Mouse (Mus musculus): ENCODE measurements around the gene Hipk2. TPM values are rescaled to one million over a fixed set of nuclear protein-coding genes. Genes with fewer than 3 reads are reported as not detected.

The Hipk2 gene
- polyA plus RNA-seq, 1 experiment from 2014 or later: 12.0 TPM

- H3K9ac ChIP-seq (ENCODE audit: low read depth, low read length): no peak overlapping the region
- H3K27me3 ChIP-seq (replicated peaks; ENCODE audit: control insufficient read depth, insufficient read depth, low read length): no peaks in the 10 kb centered on the region
- H3K9me3 ChIP-seq (ENCODE audit: control insufficient read depth): no peaks in the 10 kb centered on the region
- TF ChIP-seq CTCF (IDR thresholded peaks at IDR 0.05; ENCODE audit: low read depth): no peak
- H3K36me3 ChIP-seq (ENCODE audit: control insufficient read depth, insufficient read depth): no peaks in the 10 kb centered on the region
- WGBS: 73% methylated on average over 3 of the region's 3 CpGs
- 0 out of 2 replicates have a peak, but pooled peaks cover 2% of the 10 kb centered on the region for H3K4me1 ChIP-seq (replicated peaks; ENCODE audit: control insufficient read depth, insufficient read depth, low read length)
- no peak overlapping the region for H3K4me3 ChIP-seq (ENCODE audit: low read depth, low read length)
- H3K27ac ChIP-seq (ENCODE audit: low read depth, low read length): no peak overlapping the region
- no peak overlapping the region for H3K4me2 ChIP-seq (replicated peaks; ENCODE audit: low read depth)
- ATAC-seq: no peak
Measured at GRCm38 (mm10) chr6:38841551-38841950, 34.4 kb downstream of the Hipk2 start.

GRCm38 (mm10) chr6:38840780-38841179 is 35.2 kb downstream of the Hipk2 start:
- no peak overlapping the region for H3K27ac ChIP-seq (ENCODE audit: low read depth, low read length)
- TF ChIP-seq CTCF (IDR thresholded peaks at IDR 0.05; ENCODE audit: low read depth): no peak
- no peak overlapping the region for H3K4me3 ChIP-seq (ENCODE audit: low read depth, low read length)
- no peaks in the 10 kb centered on the region for H3K9me3 ChIP-seq (ENCODE audit: control insufficient read depth)
- no peaks in the 10 kb centered on the region for H3K27me3 ChIP-seq (replicated peaks; ENCODE audit: control insufficient read depth, insufficient read depth, low read length)
- no peak overlapping the region for H3K9ac ChIP-seq (ENCODE audit: low read depth, low read length)
- no peaks in the 10 kb centered on the region for H3K36me3 ChIP-seq (ENCODE audit: control insufficient read depth, insufficient read depth)
- no peaks in the 10 kb centered on the region for H3K4me1 ChIP-seq (replicated peaks; ENCODE audit: control insufficient read depth, insufficient read depth, low read length)
- no peak overlapping the region for H3K4me2 ChIP-seq (replicated peaks; ENCODE audit: low read depth)
- WGBS: 87% methylated on average over 1 of the region's 1 CpGs
- no peak for ATAC-seq

GRCm38 (mm10) chr6:38840380-38840779 is 35.6 kb downstream of the Hipk2 start:
- TF ChIP-seq CTCF (IDR thresholded peaks at IDR 0.05; ENCODE audit: low read depth): no peak
- no peaks in the 10 kb centered on the region for H3K4me1 ChIP-seq (replicated peaks; ENCODE audit: control insufficient read depth, insufficient read depth, low read length)
- no peak overlapping the region for H3K4me2 ChIP-seq (replicated peaks; ENCODE audit: low read depth)
- H3K4me3 ChIP-seq (ENCODE audit: low read depth, low read length): no peak overlapping the region
- no peaks in the 10 kb centered on the region for H3K27me3 ChIP-seq (replicated peaks; ENCODE audit: control insufficient read depth, insufficient read depth, low read length)
- no peaks in the 10 kb centered on the region for H3K36me3 ChIP-seq (ENCODE audit: control insufficient read depth, insufficient read depth)
- 76% methylated on average over 2 of the region's 2 CpGs for WGBS
- H3K27ac ChIP-seq (ENCODE audit: low read depth, low read length): no peak overlapping the region
- no peaks in the 10 kb centered on the region for H3K9me3 ChIP-seq (ENCODE audit: control insufficient read depth)
- no peak overlapping the region for H3K9ac ChIP-seq (ENCODE audit: low read depth, low read length)
- ATAC-seq: no peak

- no peak overlapping the region for H3K9ac ChIP-seq (ENCODE audit: low read depth, low read length)
- no peak overlapping the region for H3K27ac ChIP-seq (ENCODE audit: low read depth, low read length)
- no peaks in the 10 kb centered on the region for H3K4me1 ChIP-seq (replicated peaks; ENCODE audit: control insufficient read depth, insufficient read depth, low read length)
- no peaks in the 10 kb centered on the region for H3K27me3 ChIP-seq (replicated peaks; ENCODE audit: control insufficient read depth, insufficient read depth, low read length)
- TF ChIP-seq CTCF (IDR thresholded peaks at IDR 0.05; ENCODE audit: low read depth): no peak
- 56% methylated on average over 4 of the region's 4 CpGs for WGBS
- ATAC-seq: no peak
- H3K9me3 ChIP-seq (ENCODE audit: control insufficient read depth): no peaks in the 10 kb centered on the region
- H3K4me3 ChIP-seq (ENCODE audit: low read depth, low read length): no peak overlapping the region
- H3K4me2 ChIP-seq (replicated peaks; ENCODE audit: low read depth): no peak overlapping the region
- H3K36me3 ChIP-seq (ENCODE audit: control insufficient read depth, insufficient read depth): no peaks in the 10 kb centered on the region
Measured at GRCm38 (mm10) chr6:38839891-38840290, 36.1 kb downstream of the Hipk2 start.

GRCm38 (mm10) chr6:38838061-38838460 is 37.9 kb downstream of the Hipk2 start:
- H3K4me3 ChIP-seq (ENCODE audit: low read depth, low read length): no peak overlapping the region
- no peaks in the 10 kb centered on the region for H3K36me3 ChIP-seq (ENCODE audit: control insufficient read depth, insufficient read depth)
- H3K4me2 ChIP-seq (replicated peaks; ENCODE audit: low read depth): no peak overlapping the region
- no peak overlapping the region for H3K27ac ChIP-seq (ENCODE audit: low read depth, low read length)
- H3K4me1 ChIP-seq (replicated peaks; ENCODE audit: control insufficient read depth, insufficient read depth, low read length): no peaks in the 10 kb centered on the region
- 78% methylated on average over 4 of the region's 4 CpGs for WGBS
- no peak for TF ChIP-seq CTCF (IDR thresholded peaks at IDR 0.05; ENCODE audit: low read depth)
- ATAC-seq: no peak
- H3K9ac ChIP-seq (ENCODE audit: low read depth, low read length): no peak overlapping the region
- no peaks in the 10 kb centered on the region for H3K9me3 ChIP-seq (ENCODE audit: control insufficient read depth)
- H3K27me3 ChIP-seq (replicated peaks; ENCODE audit: control insufficient read depth, insufficient read depth, low read length): no peaks in the 10 kb centered on the region

- H3K27ac ChIP-seq (ENCODE audit: low read depth, low read length): no peak overlapping the region
- no peak for TF ChIP-seq CTCF (IDR thresholded peaks at IDR 0.05; ENCODE audit: low read depth)
- H3K9me3 ChIP-seq (ENCODE audit: control insufficient read depth): no peaks in the 10 kb centered on the region
- ATAC-seq: no peak
- WGBS: 34% methylated on average over 1 of the region's 1 CpGs
- no peaks in the 10 kb centered on the region for H3K27me3 ChIP-seq (replicated peaks; ENCODE audit: control insufficient read depth, insufficient read depth, low read length)
- H3K4me3 ChIP-seq (ENCODE audit: low read depth, low read length): no peak overlapping the region
- no peaks in the 10 kb centered on the region for H3K36me3 ChIP-seq (ENCODE audit: control insufficient read depth, insufficient read depth)
- no peaks in the 10 kb centered on the region for H3K4me1 ChIP-seq (replicated peaks; ENCODE audit: control insufficient read depth, insufficient read depth, low read length)
- H3K9ac ChIP-seq (ENCODE audit: low read depth, low read length): no peak overlapping the region
- no peak overlapping the region for H3K4me2 ChIP-seq (replicated peaks; ENCODE audit: low read depth)
Measured at GRCm38 (mm10) chr6:38835217-38835616, 40.7 kb downstream of the Hipk2 start.

- Histone ChIP-seq H3K36me3 (ENCODE audit: control insufficient read depth, insufficient read depth) (no peaks in the 10 kb centered on the region), H3K27me3 (replicated peaks; ENCODE audit: control insufficient read depth, insufficient read depth, low read length) (no peaks in the 10 kb centered on the region), H3K4me2 (replicated peaks; ENCODE audit: low read depth) (no peak overlapping the region), H3K27ac (ENCODE audit: low read depth, low read length) (no peak overlapping the region), H3K9me3 (ENCODE audit: control insufficient read depth) (no peaks in the 10 kb centered on the region), H3K4me3 (ENCODE audit: low read depth, low read length) (no peak overlapping the region), H3K9ac (ENCODE audit: low read depth, low read length) (no peak overlapping the region), H3K4me1 (replicated peaks; ENCODE audit: control insufficient read depth, insufficient read depth, low read length) (no peaks in the 10 kb centered on the region)
- 82% methylated on average over 2 of the region's 2 CpGs for WGBS
- TF ChIP-seq CTCF (IDR thresholded peaks at IDR 0.05; ENCODE audit: low read depth): no peak
- no peak for ATAC-seq
Measured at GRCm38 (mm10) chr6:38834727-38835126, 41.2 kb downstream of the Hipk2 start.

All from intestine, postnatal 0 days (tissue).